Mouse (Mus musculus) CH12.LX (cell line): ENCODE measurements around the gene Spag6. TPM values are rescaled to one million over a fixed set of nuclear protein-coding genes. Genes with fewer than 3 reads are reported as not detected.

Experiments
- DNase-seq: peaks from one replicate; pipeline ENCODE4 v3.0.0-alpha.2; 2013; ENCODE audit errors: extremely low read depth
- H3K27ac ChIP-seq: 2 replicates; pipeline ENCODE4 v1.5.1; 2012; ENCODE audit warnings: low read depth, mild to moderate bottlenecking, control low read depth, moderate library complexity; ENCODE audit not compliant: insufficient read depth
- H3K27me3 ChIP-seq: replicated peaks from 2 replicates; pipeline ENCODE3; 2012; ENCODE audit warnings: inconsistent platforms
- H3K36me3 ChIP-seq, 2 experiments: replicated peaks in 1 of 2; 2 replicates each; pipeline versions ENCODE3 to v1.6.1; 2012; ENCODE audit warnings: inconsistent platforms in 1 of 2, low read length in 1 of 2, mild to moderate bottlenecking in 1 of 2, mixed read lengths in 1 of 2, moderate library complexity in 1 of 2; ENCODE audit not compliant: control insufficient read depth in 1 of 2, insufficient read depth in 1 of 2
- H3K4me1 ChIP-seq, 2 experiments: 2 replicates each; pipeline ENCODE4 v1.6.1; 2012; ENCODE audit warnings: inconsistent platforms in 1 of 2, moderate library complexity in 1 of 2; ENCODE audit not compliant: insufficient read depth in 2 of 2, control insufficient read depth in 1 of 2
- H3K4me2 ChIP-seq: 2 replicates; pipeline ENCODE4 v1.6.1; 2012; ENCODE audit warnings: low read depth, mild to moderate bottlenecking, control low read depth; ENCODE audit not compliant: poor library complexity, insufficient read depth, severe bottlenecking
- H3K4me3 ChIP-seq, 3 experiments: fragments of 150-350 bp in 1 of 3; sonication (generic) in 1 of 3; replicated peaks in 1 of 3; 2 replicates each; pipeline versions ENCODE3 to v1.5.1; 2011 to 2012; ENCODE audit warnings: low read depth in 2 of 3, low read length in 2 of 3, mild to moderate bottlenecking in 2 of 3, moderate library complexity in 2 of 3, control low read depth in 1 of 3, improper control_type of control experiment in 1 of 3, inconsistent platforms in 1 of 3, mixed read lengths in 1 of 3; ENCODE audit not compliant: poor library complexity in 1 of 3
- H3K79me2 ChIP-seq: replicated peaks from 2 replicates; pipeline ENCODE4 v1.6.1; 2012; ENCODE audit warnings: mild to moderate bottlenecking, moderate library complexity; ENCODE audit not compliant: control insufficient read depth, poor library complexity, insufficient read depth, severe bottlenecking; ENCODE audit errors: extremely low read depth
- H3K9ac ChIP-seq: 2 replicates; pipeline ENCODE4 v1.6.1; 2012; ENCODE audit warnings: low read depth, mild to moderate bottlenecking, control low read depth, moderate library complexity; ENCODE audit not compliant: insufficient read depth
- H3K9me3 ChIP-seq: replicated peaks from 2 replicates; pipeline ENCODE3; 2012; ENCODE audit warnings: low read length, inconsistent platforms, mixed read lengths
- BHLHE40 ChIP-seq: IDR thresholded peaks from 2 replicates; pipeline ENCODE4 v1.6.1; 2011; ENCODE audit warnings: mild to moderate bottlenecking, low read depth, low read length, improper control_type of control experiment
- CTCF ChIP-seq, 2 experiments: IDR thresholded peaks in 1 of 2; conservative IDR thresholded peaks in 1 of 2; 2 replicates each; pipeline ENCODE4 v1.5.1; 2011 to 2012; ENCODE audit warnings: low read depth in 2 of 2, low read length in 2 of 2, improper control_type of control experiment in 1 of 2, inconsistent platforms in 1 of 2, mild to moderate bottlenecking in 1 of 2, moderate library complexity in 1 of 2
- ELF1 ChIP-seq: IDR thresholded peaks from 2 replicates; pipeline ENCODE4 v1.6.1; 2014; ENCODE audit warnings: low read depth, mild to moderate bottlenecking, inconsistent platforms, low read length, improper control_type of control experiment
- EP300 ChIP-seq: IDR thresholded peaks from 2 replicates; pipeline ENCODE4 v1.6.1; 2011; ENCODE audit warnings: low read length, improper control_type of control experiment
- ETS1 ChIP-seq: conservative IDR thresholded peaks from 2 replicates; pipeline ENCODE4 v1.6.1; 2012; ENCODE audit warnings: low read depth, mild to moderate bottlenecking, inconsistent platforms, low read length, improper control_type of control experiment, moderate library complexity
- GABPA ChIP-seq: IDR thresholded peaks from 2 replicates; pipeline ENCODE4 v1.6.1; 2012; ENCODE audit warnings: low read depth, low read length, improper control_type of control experiment, inconsistent platforms; ENCODE audit not compliant: insufficient replicate concordance
- IRF4 ChIP-seq: IDR thresholded peaks from 2 replicates; pipeline ENCODE4 v1.6.1; 2014; ENCODE audit warnings: low read depth, mild to moderate bottlenecking, inconsistent platforms, low read length, improper control_type of control experiment
- JUN ChIP-seq: IDR thresholded peaks from 2 replicates; pipeline ENCODE4 v1.6.1; 2011; ENCODE audit warnings: low read depth, mild to moderate bottlenecking, low read length, improper control_type of control experiment, moderate library complexity; ENCODE audit not compliant: insufficient read depth
- JUND ChIP-seq: conservative IDR thresholded peaks from 2 replicates; pipeline ENCODE4 v1.6.1; 2011; ENCODE audit warnings: low read depth, low read length, improper control_type of control experiment
- KAT2A ChIP-seq: IDR thresholded peaks from 2 replicates; pipeline ENCODE4 v1.6.1; 2012; ENCODE audit warnings: low read length, improper control_type of control experiment, inconsistent platforms; ENCODE audit not compliant: insufficient replicate concordance
- MAFK ChIP-seq: IDR thresholded peaks from 2 replicates; pipeline ENCODE4 v1.6.1; 2011; ENCODE audit warnings: low read length, improper control_type of control experiment; ENCODE audit not compliant: insufficient replicate concordance
- MAZ ChIP-seq: IDR thresholded peaks from 2 replicates; pipeline ENCODE4 v1.6.1; 2012; ENCODE audit warnings: low read depth, mild to moderate bottlenecking, inconsistent platforms, low read length, improper control_type of control experiment, moderate library complexity
- MXI1 ChIP-seq: IDR thresholded peaks from 2 replicates; pipeline ENCODE4 v1.6.1; 2011; ENCODE audit warnings: mild to moderate bottlenecking, low read depth, low read length, improper control_type of control experiment
- MYC ChIP-seq: IDR thresholded peaks from 2 replicates; pipeline ENCODE4 v1.6.1; 2011; ENCODE audit warnings: low read depth, mild to moderate bottlenecking, improper control_type of control experiment, low read length
- NELFE ChIP-seq: IDR thresholded peaks from 2 replicates; pipeline ENCODE4 v1.6.1; 2011; ENCODE audit warnings: low read depth, low read length, improper control_type of control experiment
- NRF1 ChIP-seq: IDR thresholded peaks from 2 replicates; pipeline ENCODE4 v1.6.1; 2014; ENCODE audit warnings: low read depth, mild to moderate bottlenecking, inconsistent platforms, low read length, improper control_type of control experiment, moderate library complexity
- POLR2A ChIP-seq: IDR thresholded peaks from 2 replicates; pipeline ENCODE4 v1.6.1; 2011; ENCODE audit warnings: low read depth, mild to moderate bottlenecking, improper control_type of control experiment, low read length
- POLR2AphosphoS2 ChIP-seq: IDR thresholded peaks from 2 replicates; pipeline ENCODE4 v1.6.1; 2011; ENCODE audit warnings: low read depth, low read length, improper control_type of control experiment
- RCOR1 ChIP-seq: conservative IDR thresholded peaks from 2 replicates; pipeline ENCODE4 v1.6.1; 2012; ENCODE audit warnings: low read depth, mild to moderate bottlenecking, inconsistent platforms, low read length, improper control_type of control experiment
- SIN3A ChIP-seq: IDR thresholded peaks from 2 replicates; pipeline ENCODE4 v1.6.1; 2012; ENCODE audit warnings: low read length, improper control_type of control experiment, inconsistent platforms
- SMC3 ChIP-seq: IDR thresholded peaks from 2 replicates; pipeline ENCODE4 v1.6.1; 2011; ENCODE audit warnings: low read depth, low read length, improper control_type of control experiment
- TBP ChIP-seq: conservative IDR thresholded peaks from 2 replicates; pipeline ENCODE4 v1.6.1; 2011; ENCODE audit warnings: low read depth, low read length, improper control_type of control experiment
- UBTF ChIP-seq: IDR thresholded peaks from 2 replicates; pipeline ENCODE4 v1.6.1; 2012; ENCODE audit warnings: low read depth, mild to moderate bottlenecking, inconsistent platforms, low read length, improper control_type of control experiment, moderate library complexity
- USF1 ChIP-seq: IDR thresholded peaks from 2 replicates; pipeline ENCODE4 v1.6.1; 2014; ENCODE audit warnings: low read depth, mild to moderate bottlenecking, inconsistent platforms, low read length, improper control_type of control experiment
- USF2 ChIP-seq: conservative IDR thresholded peaks from 2 replicates; pipeline ENCODE4 v1.6.1; 2011; ENCODE audit warnings: low read depth, low read length, improper control_type of control experiment
- ZKSCAN1 ChIP-seq: IDR thresholded peaks from 2 replicates; pipeline ENCODE4 v1.6.1; 2012; ENCODE audit warnings: low read depth, inconsistent platforms, low read length, improper control_type of control experiment, borderline replicate concordance
- dilution Hi-C: fragments of 300-500 bp; cut with MboI; formaldehyde crosslinking; loops from 2 replicates; pipeline ENCODE4 v1.14.3; 2020; ENCODE audit warnings: low sequenced_read_pairs; ENCODE audit not compliant: extremely low pct_unique_long_range_greater_than_20kb, extremely low pct_ligation_motif_present
- in situ Hi-C: fragments of 300-500 bp; cut with MboI; formaldehyde crosslinking; loops from 3 replicates; pipeline ENCODE4 v1.14.3; 2019; ENCODE audit warnings: low sequenced_read_pairs, low pct_ligation_motif_present, low pct_unique_long_range_greater_than_20kb, mixed read lengths
- polyA plus RNA-seq: library from polyadenylated mRNA; unstranded; fragments of >175 nt; gene quantifications from 2 replicates; pipeline ENCODE4 v1.2.1, GENCODE M21; 2012; ENCODE audit warnings: low read depth; ENCODE audit not compliant: insufficient read length
- total RNA-seq, 2 experiments: library from RNA; depleted of rRNA; stranded (reverse); fragments of 300-350 nt in 1 of 2; fragments of >200 nt in 1 of 2; gene quantifications; 2 replicates each; pipeline ENCODE4 v1.2.3; 2012 to 2014

The Spag6 gene
- total and polyA plus RNA-seq, 3 experiments, result 0.34 TPM; not detected in 2

DNA sequence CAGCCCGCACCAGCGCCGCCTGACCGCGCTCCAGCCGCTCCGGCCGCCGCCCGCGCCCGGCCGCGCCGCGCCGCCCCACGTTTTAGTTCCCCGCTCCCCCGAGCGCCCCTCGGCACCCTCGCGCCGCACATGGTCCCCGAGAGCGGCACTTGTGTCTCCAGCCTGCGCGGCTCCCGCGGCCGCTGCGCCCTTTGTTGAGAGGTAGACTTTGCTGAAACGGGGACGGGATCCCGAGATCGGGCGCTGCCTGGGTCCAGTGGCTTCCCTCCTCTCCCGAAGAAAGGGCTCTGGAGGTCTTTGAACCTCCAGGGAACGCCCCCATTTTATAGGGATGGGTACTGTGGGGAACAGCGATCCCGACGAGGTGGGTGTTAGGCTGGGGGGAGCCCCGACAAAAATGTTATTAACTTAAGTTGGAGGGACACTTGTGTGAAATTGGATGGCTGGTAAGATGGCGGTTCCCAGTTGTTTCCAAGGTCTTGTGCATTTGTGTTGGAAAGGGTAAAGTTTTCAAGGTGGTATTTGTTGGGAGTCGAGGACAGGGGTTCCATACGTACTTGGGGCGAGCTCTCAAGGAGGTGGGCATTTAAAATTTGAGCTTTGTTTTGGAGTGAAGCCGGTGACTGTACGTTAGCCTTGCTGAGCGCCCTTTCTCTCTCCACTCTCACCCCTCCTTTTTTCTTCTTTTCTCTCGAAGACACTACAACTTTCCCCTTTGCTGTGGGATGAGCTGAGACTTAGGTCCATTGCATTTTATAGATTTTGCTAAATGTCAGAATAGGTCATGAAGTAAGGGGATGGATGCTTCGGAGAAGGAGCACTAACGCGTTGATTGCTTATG lies 16.0 kb upstream of the Spag6 start:
- H3K27ac ChIP-seq, result no peak overlapping the region
- peaks cover 0 to 27% of the 10 kb centered on the region in 2 experiments; a peak in 2 of 4 replicates for H3K4me1 ChIP-seq
- peaks cover 2 to 16% of the 10 kb centered on the region in 2 experiments for H3K36me3 ChIP-seq
- peak overlapping the region; percentile 85 for H3K4me2 ChIP-seq
- peaks cover 23% of the 10 kb centered on the region for H3K79me2 ChIP-seq
- H3K9me3 ChIP-seq, result no peaks in the 10 kb centered on the region
- H3K9ac ChIP-seq, result peak overlapping the region; percentile 99
- DNase-seq, result peak; percentile 19
- peak overlapping the region; percentile 71 to 81 (median 75) for H3K4me3 ChIP-seq
- dilution Hi-C loops, result no loop called here
- in situ Hi-C loops, result loop anchor here (25.0 kb wide), 2 partner anchors 291 to 641 kb away; partner anchors contain the start of genes A930004D18Rik, Dnajc1 and Skida1
- TF ChIP-seq GABPA (no peak), USF2 (no peak), IRF4 (no peak), MXI1 (0 out of 2 replicates have a peak, but pooled peaks have one; percentile 4)
- peaks cover 15% of the 10 kb centered on the region for H3K27me3 ChIP-seq

DNA sequence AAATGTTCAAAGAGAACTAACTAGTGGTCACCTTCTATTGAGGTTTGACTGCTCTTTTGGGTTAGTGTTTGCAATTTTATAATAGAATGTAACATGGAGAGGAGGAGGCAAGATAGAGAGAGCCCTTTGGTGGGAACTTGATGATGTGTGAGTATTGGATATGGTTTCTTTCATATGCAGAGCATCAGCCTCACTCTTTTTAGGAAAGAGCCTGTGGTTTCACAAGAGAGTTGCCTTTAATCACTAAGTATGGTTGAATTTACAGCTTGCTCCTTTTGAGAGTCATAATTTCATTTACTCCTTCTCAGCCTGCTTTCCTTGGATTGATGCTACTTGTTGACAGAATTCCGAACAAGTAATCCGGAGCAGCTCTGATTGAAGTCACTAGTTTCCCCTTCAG lies 14.1 kb upstream of the Spag6 start:
- peaks cover 15% of the 10 kb centered on the region for H3K27me3 ChIP-seq
- dilution Hi-C loops, result no loop called here

DNA sequence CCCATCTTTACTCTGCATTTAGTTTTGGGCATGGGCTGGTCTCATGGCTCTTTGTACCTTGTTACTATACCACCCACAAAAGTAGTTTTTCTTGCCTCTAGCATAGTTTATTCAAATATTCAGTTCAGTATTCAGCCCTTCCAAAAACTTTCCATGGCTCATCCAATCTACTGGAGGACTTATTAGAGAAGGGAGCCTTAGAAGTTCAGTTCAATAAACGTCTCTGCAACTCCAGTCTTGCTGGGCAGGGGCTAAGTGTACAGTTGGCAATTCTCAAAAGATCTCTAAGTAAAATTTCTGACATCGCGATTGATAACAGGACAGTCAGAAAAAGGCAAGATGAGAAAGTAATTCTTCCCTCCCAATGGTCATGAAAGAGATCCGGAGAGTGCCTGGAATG lies 13.3 kb upstream of the Spag6 start:
- no peak for TF ChIP-seq ZKSCAN1
- no peak for TF ChIP-seq MXI1
- TF ChIP-seq RCOR1, result no peak
- no peak for TF ChIP-seq UBTF
- TF ChIP-seq NRF1, result no peak
- no peak for TF ChIP-seq ELF1
- no peak for TF ChIP-seq MAFK
- TF ChIP-seq BHLHE40, result no peak
- no peak for TF ChIP-seq JUND
- TF ChIP-seq MAZ, result no peak
- TF ChIP-seq TBP, result no peak
- no peak for TF ChIP-seq EP300
- TF ChIP-seq POLR2A, result no peak
- Histone ChIP-seq H3K27ac (no peak overlapping the region), H3K4me3 (no peak overlapping the region), H3K36me3 (peaks cover 9 to 21% of the 10 kb centered on the region in 2 experiments), H3K79me2 (peaks cover 17% of the 10 kb centered on the region; the same call in 1 of the 2 replicates), H3K4me2 (no peak overlapping the region), H3K9me3 (no peaks in the 10 kb centered on the region), H3K4me1 (peaks cover 0 to 19% of the 10 kb centered on the region in 2 experiments; a peak in 2 of 4 replicates), H3K9ac (no peak overlapping the region), H3K27me3 (peaks cover 15% of the 10 kb centered on the region)
- dilution Hi-C loops, result no loop called here
- in situ Hi-C loops, result loop anchor here (25.0 kb wide), 2 partner anchors 293 to 643 kb away; partner anchors contain the start of genes A930004D18Rik, Dnajc1 and Skida1
- no peak for DNase-seq

More for the DNA sequence above, 14.1 kb upstream of the Spag6 start:
- in situ Hi-C loops, result loop anchor here (25.0 kb wide), 2 partner anchors 292 to 642 kb away; partner anchors contain the start of genes A930004D18Rik, Dnajc1 and Skida1
- no peak for DNase-seq
- no peak for TF ChIP-seq NELFE
- no peak for TF ChIP-seq JUN
- no peak for TF ChIP-seq SIN3A
- TF ChIP-seq USF1, result no peak
- TF ChIP-seq MYC, result no peak
- TF ChIP-seq SMC3, result no peak
- no peak for TF ChIP-seq KAT2A
- no peak for TF ChIP-seq POLR2AphosphoS2
- no peak for TF ChIP-seq ETS1
- no peak for TF ChIP-seq CTCF (conservative IDR thresholded peaks at IDR 0.05 in 1 of 2, IDR thresholded peaks at IDR 0.05 in 1 of 2; ENCODE audit: low read depth in 2 of 2, low read length in 2 of 2)
- H3K4me2 ChIP-seq, result no peak overlapping the region
- peaks cover 9 to 21% of the 10 kb centered on the region in 2 experiments for H3K36me3 ChIP-seq
- H3K27ac ChIP-seq, result no peak overlapping the region
- H3K9ac ChIP-seq, result no peak overlapping the region
- no peak overlapping the region for H3K4me3 ChIP-seq
- no peaks in the 10 kb centered on the region for H3K9me3 ChIP-seq
- peaks cover 0 to 20% of the 10 kb centered on the region in 2 experiments; a peak in 2 of 4 replicates for H3K4me1 ChIP-seq
- H3K79me2 ChIP-seq, result peaks cover 17% of the 10 kb centered on the region; the same call in 1 of the 2 replicates
